In the genomic region with DNA sequence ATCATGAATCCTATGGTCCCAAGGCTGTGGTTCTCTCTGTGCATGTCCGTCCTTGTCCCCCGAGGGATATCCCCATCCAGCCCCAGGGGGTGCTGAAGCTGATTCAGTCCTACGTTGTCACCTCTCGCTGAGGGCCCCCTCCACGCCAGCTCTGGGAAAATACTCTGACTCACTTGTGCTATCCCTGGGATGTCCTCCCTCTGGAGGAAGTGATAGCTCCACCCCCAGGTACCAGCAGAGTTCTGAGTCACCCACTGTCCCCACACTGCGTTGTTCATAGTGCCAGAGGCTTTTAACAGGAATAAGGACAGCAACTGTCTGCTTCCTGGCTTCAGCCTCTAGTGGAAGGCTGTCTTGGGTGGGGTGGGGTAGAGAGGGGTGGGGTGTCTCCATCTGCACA, we compare ENCODE assay signal across 10 mouse cellular contexts. TPM values are rescaled to one million over a fixed set of nuclear protein-coding genes. Genes with fewer than 3 reads are reported as not detected.
DNase-seq lines count a peak whose midpoint lies in the region; ATAC-seq and TF ChIP-seq lines count a peak whose summit lies in the region.
"Had no signal": no experiment of that assay in that cellular context is flagged by ENCODE, and none has a peak within 500 bp of the region (broad histone marks: within the 10 kb centered on the region; RNA-seq: fewer than 3 reads in every experiment).

No protein-coding gene starts in this region.

- no peaks in the 10 kb centered on the region for H3K27me3 ChIP-seq in Patski
- H3K27me3 ChIP-seq in heart, embryonic 16.5 days (ENCODE audit: control insufficient read depth, insufficient read depth, low read length), result no peaks in the 10 kb centered on the region
- no peaks in the 10 kb centered on the region for H3K27me3 ChIP-seq in kidney, embryonic 15.5 days
- H3K27me3 ChIP-seq: embryonic facial prominence, embryonic 12.5 days had no signal

- peak overlapping the region; percentile 10; the same call in 1 of the 2 replicates for H3K27ac ChIP-seq in heart, embryonic 16.5 days (ENCODE audit: low read length)
- H3K27ac ChIP-seq in kidney, embryonic 15.5 days, result no peak overlapping the region
- H3K27ac ChIP-seq: embryonic facial prominence, embryonic 12.5 days had no signal

- in situ Hi-C loops in Patski (cut with MboI; ENCODE audit: low pct_unique_long_range_greater_than_20kb), result no loop called here

- TF ChIP-seq CTCF in Patski (IDR thresholded peaks at IDR 0.05), result no peak

- no peak overlapping the region for H3K4me3 ChIP-seq in heart, embryonic 16.5 days (ENCODE audit: low read length)
- H3K4me3 ChIP-seq in kidney, embryonic 15.5 days (replicated peaks), result no peak overlapping the region
- H3K4me3 ChIP-seq: embryonic facial prominence, embryonic 12.5 days had no signal

- peak; percentile 77 for DNase-seq in 3134 (ENCODE audit: extremely low read depth, insufficient read length, low spot score)
- no peak for DNase-seq in Patski (ENCODE audit: low read depth, low spot score)
- peak; percentile 14 for DNase-seq in lung, postnatal 14 days
- no peak for DNase-seq in kidney, adult 8-10 months
- no peak for DNase-seq in kidney, postnatal 4 days
- DNase-seq in spleen, adult 18-20 months, result no peak

- POLR2A ChIA-PET in Patski (lab: Charles Lee), result interaction anchor here (1.1 kb wide), 1 partner anchor 19 kb away, joined by 3 read pairs; no protein-coding TSS in a partner anchor

- H3K4me1 ChIP-seq in heart, embryonic 16.5 days (ENCODE audit: control insufficient read depth, insufficient read depth, low read length), result peaks cover 5% of the 10 kb centered on the region
- 0 out of 2 replicates have a peak, but pooled peaks cover 4% of the 10 kb centered on the region for H3K4me1 ChIP-seq in kidney, embryonic 15.5 days

- CTCF ChIA-PET in Patski (lab: Charles Lee), result interaction anchor here (0.9 to 1.4 kb wide), 3 partner anchors 11 to 82 kb away, joined by 3 to 6 read pairs (median 4); no protein-coding TSS in a partner anchor

- no peaks in the 10 kb centered on the region for H3K9me3 ChIP-seq in heart, embryonic 16.5 days (replicated peaks; ENCODE audit: control insufficient read depth, low read length)
- no peaks in the 10 kb centered on the region for H3K9me3 ChIP-seq in kidney, embryonic 15.5 days (replicated peaks)
- H3K9me3 ChIP-seq: embryonic facial prominence, embryonic 12.5 days had no signal

- no peak overlapping the region for H3K4me2 ChIP-seq in heart, embryonic 16.5 days (ENCODE audit: low read depth, low read length)
- no peak overlapping the region for H3K4me2 ChIP-seq in kidney, embryonic 15.5 days
- H3K4me2 ChIP-seq: embryonic facial prominence, embryonic 12.5 days had no signal

- 28% methylated on average over 6 of the region's 6 CpGs for WGBS in heart, embryonic 16.5 days
- WGBS in kidney, embryonic 15.5 days, result 60% methylated on average over 6 of the region's 6 CpGs

- H3K36me3 ChIP-seq in heart, embryonic 16.5 days (ENCODE audit: control insufficient read depth, insufficient read depth), result no peaks in the 10 kb centered on the region
- H3K36me3 ChIP-seq in kidney, embryonic 15.5 days, result no peaks in the 10 kb centered on the region
- H3K36me3 ChIP-seq: embryonic facial prominence, embryonic 12.5 days had no signal

- H3K9ac ChIP-seq in heart, embryonic 16.5 days (ENCODE audit: low read length), result no peak overlapping the region
- no peak overlapping the region for H3K9ac ChIP-seq in kidney, embryonic 15.5 days
- H3K9ac ChIP-seq: embryonic facial prominence, embryonic 12.5 days had no signal

- ATAC-seq in Patski, result peak; percentile 72
- ATAC-seq in heart, embryonic 16.5 days (replicated peaks; ENCODE audit: extremely low read depth, insufficient read depth, low FRiP score), result peak; percentile 35; the same call in 1 of the 2 replicates
- no peak for ATAC-seq in kidney, embryonic 15.5 days (replicated peaks; ENCODE audit: low FRiP score)

RNA-seq across cellular contexts. Expression of gene Ocstamp, which starts 5.1 kb away (rescaled TPM):
- not detected for polyA plus RNA-seq in Patski (2021)
- 0.04 TPM in 1 of 2 replicates, not detected in the other for polyA plus RNA-seq in heart, embryonic 16.5 days (2015; fragmentation: Nextera tagmentation; extraction: Ambion mirVana)
- 0.16 and 0.69 TPM in 2 replicates for polyA plus RNA-seq in kidney, embryonic 15.5 days (2015; fragmentation: Nextera tagmentation; extraction: Ambion mirVana)
- polyA plus RNA-seq: hindbrain, embryonic 11.5 days had no signal

RNA-seq across cellular contexts. Expression of gene Zfp334, which starts 17.3 kb away (rescaled TPM):
- polyA plus RNA-seq in Patski (2021), result 8.0 TPM
- 3.5 and 3.6 TPM in 2 replicates for polyA plus RNA-seq in heart, embryonic 16.5 days (2015; fragmentation: Nextera tagmentation; extraction: Ambion mirVana)
- polyA plus RNA-seq in kidney, embryonic 15.5 days (2015; fragmentation: Nextera tagmentation; extraction: Ambion mirVana), result 7.7 and 9.1 TPM in 2 replicates

RNA-seq across cellular contexts. Expression of gene Zfp663, which starts 36.8 kb away (rescaled TPM):
- polyA plus RNA-seq in Patski (2021), result not detected
- 0.29 and 0.34 TPM in 2 replicates for polyA plus RNA-seq in heart, embryonic 16.5 days (2015; fragmentation: Nextera tagmentation; extraction: Ambion mirVana)
- polyA plus RNA-seq in kidney, embryonic 15.5 days (2015; fragmentation: Nextera tagmentation; extraction: Ambion mirVana), result 1.1 TPM in 2 replicates

Comparison
In these comparisons a context has a peak if more than half of its experiments do, and no peak if none do; other contexts are left out.
1. DNase-seq: peak in 3134 (single experiment) and lung, postnatal 14 days (single experiment); none in Patski (single experiment), kidney, adult 8-10 months (0 of 2), kidney, postnatal 4 days (0 of 2) and spleen, adult 18-20 months (0 of 2).